Mouse (Mus musculus) liver, embryonic 14.5 days (tissue): ENCODE measurements around the gene Hectd1.

Source experiments
- CTCF ChIP-seq: IDR thresholded peaks from 2 replicates; pipeline ENCODE4 v1.5.1; 2016; ENCODE audit warnings: antibody characterized with exemption, low read depth, control low read depth
- EP300 ChIP-seq: IDR thresholded peaks from 2 replicates; pipeline ENCODE4 v1.6.1; 2016; ENCODE audit warnings: antibody characterized with exemption, low read depth

DNA sequence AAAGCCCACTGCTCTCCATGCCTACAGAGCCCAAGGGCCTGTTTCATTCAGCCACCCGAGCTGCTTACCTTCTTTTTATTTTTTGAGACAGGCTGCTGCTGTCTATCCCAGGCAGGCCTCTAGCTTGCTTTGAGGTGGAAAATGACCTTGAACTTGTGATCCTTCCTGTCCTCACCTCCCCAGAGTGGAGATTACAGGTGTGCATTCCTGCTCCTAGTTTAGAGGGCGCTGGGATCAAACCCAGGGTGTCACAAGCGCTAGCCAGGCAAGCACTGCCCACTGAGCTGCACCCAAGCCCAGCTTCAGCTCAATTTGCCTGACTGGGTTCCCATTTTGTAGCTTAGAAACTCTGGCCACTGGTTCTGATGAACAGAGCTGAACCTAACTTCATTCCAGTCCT, 93.0 kb downstream of the Hectd1 start:
- TF ChIP-seq CTCF (no peak), EP300 (no peak)
